Mouse (Mus musculus): ENCODE results near the gene Cdk2. TPM values are rescaled to one million over a fixed set of nuclear protein-coding genes. Genes with fewer than 3 reads are reported as not detected.

Gene Cdk2
- total and polyA plus RNA-seq, 3 experiments = 36.3 to 117 (median 109) TPM

GRCm38 (mm10) chr10:128662465-128662864 is 42.4 kb downstream of the Cdk2 start:
- ATAC-seq (ENCODE audit: extremely low read depth, insufficient number of reproducible peaks, low FRiP score, poor library complexity, severe bottlenecking) = no peak

DNA sequence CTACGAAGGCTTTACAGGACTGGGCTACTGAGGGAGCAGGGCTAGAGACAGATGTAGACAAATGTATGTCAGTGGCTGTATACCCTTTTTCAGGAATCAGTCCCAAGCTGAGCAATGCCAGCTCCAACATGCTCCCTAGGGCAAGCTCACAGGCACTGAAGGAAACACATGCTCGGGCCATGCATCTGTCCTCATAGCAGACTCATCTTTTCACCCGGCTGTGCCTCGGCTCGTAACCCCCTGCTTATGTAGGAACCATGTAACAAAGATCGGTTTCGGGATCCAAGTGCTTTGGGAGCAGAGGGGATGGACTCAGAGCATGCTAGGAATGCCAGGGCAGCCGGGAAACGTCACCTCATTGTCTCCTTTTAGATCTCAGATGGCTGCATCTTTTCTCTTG is 45.3 kb downstream of the Cdk2 start:
- peaks cover 31% of the 10 kb centered on the region for H3K27me3 ChIP-seq (ENCODE audit: insufficient read depth, low read length)
- TF ChIP-seq CTCF (IDR thresholded peaks at IDR 0.05; ENCODE audit: low read depth, low read length) (no peak), GATA1 (IDR thresholded peaks at IDR 0.05; ENCODE audit: borderline replicate concordance, low read length) (no peak), GATA2 (IDR thresholded peaks at IDR 0.05; ENCODE audit: borderline replicate concordance, low read depth, low read length) (no peak), POLR2AphosphoS5 (IDR thresholded peaks at IDR 0.05; ENCODE audit: insufficient replicate concordance, low read depth, low read length) (no peak), TAL1 (conservative IDR thresholded peaks at IDR 0.05; ENCODE audit: low read depth, low read length) (no peak)
- DNase-seq (ENCODE audit: low spot score) (no peak), ATAC-seq (ENCODE audit: extremely low read depth, insufficient number of reproducible peaks, low FRiP score, poor library complexity, severe bottlenecking) (no peak)
- H3K4me3 ChIP-seq (ENCODE audit: low read depth, low read length) = no peak overlapping the region
- no peaks in the 10 kb centered on the region for H3K36me3 ChIP-seq (replicated peaks)
- H3K9me3 ChIP-seq (replicated peaks) = no peaks in the 10 kb centered on the region
- H3K4me1 ChIP-seq (ENCODE audit: insufficient read depth, low read depth, low read length) = peaks cover 42% of the 10 kb centered on the region

More at GRCm38 (mm10) chr10:128662465-128662864, 42.4 kb downstream of the Cdk2 start:
- Histone ChIP-seq H3K36me3 (replicated peaks) (no peaks in the 10 kb centered on the region), H3K9me3 (replicated peaks) (no peaks in the 10 kb centered on the region), H3K27me3 (ENCODE audit: insufficient read depth, low read length) (peaks cover 20% of the 10 kb centered on the region), H3K4me1 (ENCODE audit: insufficient read depth, low read depth, low read length) (peaks cover 40% of the 10 kb centered on the region), H3K4me3 (ENCODE audit: low read depth, low read length) (no peak overlapping the region)
- TF ChIP-seq TAL1 (conservative IDR thresholded peaks at IDR 0.05; ENCODE audit: low read depth, low read length) (no peak), GATA1 (IDR thresholded peaks at IDR 0.05; ENCODE audit: borderline replicate concordance, low read length) (no peak), GATA2 (IDR thresholded peaks at IDR 0.05; ENCODE audit: borderline replicate concordance, low read depth, low read length) (no peak), CTCF (IDR thresholded peaks at IDR 0.05; ENCODE audit: low read depth, low read length) (no peak), POLR2AphosphoS5 (IDR thresholded peaks at IDR 0.05; ENCODE audit: insufficient replicate concordance, low read depth, low read length) (no peak)
- no peak for DNase-seq (ENCODE audit: low spot score)

- Histone ChIP-seq H3K4me1 (ENCODE audit: insufficient read depth, low read depth, low read length) (peaks cover 26% of the 10 kb centered on the region), H3K4me3 (ENCODE audit: low read depth, low read length) (no peak overlapping the region), H3K9me3 (replicated peaks) (no peaks in the 10 kb centered on the region), H3K36me3 (replicated peaks) (no peaks in the 10 kb centered on the region), H3K27me3 (ENCODE audit: insufficient read depth, low read length) (peaks cover 35% of the 10 kb centered on the region)
- TF ChIP-seq GATA1 (IDR thresholded peaks at IDR 0.05; ENCODE audit: borderline replicate concordance, low read length) (no peak), GATA2 (IDR thresholded peaks at IDR 0.05; ENCODE audit: borderline replicate concordance, low read depth, low read length) (no peak), CTCF (IDR thresholded peaks at IDR 0.05; ENCODE audit: low read depth, low read length) (no peak)
- no peak for DNase-seq (ENCODE audit: low spot score)
- no peak for ATAC-seq (ENCODE audit: extremely low read depth, insufficient number of reproducible peaks, low FRiP score, poor library complexity, severe bottlenecking)
Measured at GRCm38 (mm10) chr10:128657844-128658243, 47.0 kb downstream of the Cdk2 start.

GRCm38 (mm10) chr10:128656731-128657130 is 48.1 kb downstream of the Cdk2 start:
- Histone ChIP-seq H3K4me3 (ENCODE audit: low read depth, low read length) (no peak overlapping the region), H3K36me3 (replicated peaks) (no peaks in the 10 kb centered on the region), H3K9me3 (replicated peaks) (no peaks in the 10 kb centered on the region), H3K4me1 (ENCODE audit: insufficient read depth, low read depth, low read length) (peaks cover 18% of the 10 kb centered on the region), H3K27me3 (ENCODE audit: insufficient read depth, low read length) (peaks cover 35% of the 10 kb centered on the region)
- no peak for DNase-seq (ENCODE audit: low spot score)
- no peak for ATAC-seq (ENCODE audit: extremely low read depth, insufficient number of reproducible peaks, low FRiP score, poor library complexity, severe bottlenecking)
- TF ChIP-seq POLR2AphosphoS5 (IDR thresholded peaks at IDR 0.05; ENCODE audit: insufficient replicate concordance, low read depth, low read length) (no peak), GATA1 (IDR thresholded peaks at IDR 0.05; ENCODE audit: borderline replicate concordance, low read length) (no peak), CTCF (IDR thresholded peaks at IDR 0.05; ENCODE audit: low read depth, low read length) (no peak), GATA2 (IDR thresholded peaks at IDR 0.05; ENCODE audit: borderline replicate concordance, low read depth, low read length) (no peak), TAL1 (conservative IDR thresholded peaks at IDR 0.05; ENCODE audit: low read depth, low read length) (no peak)

DNA sequence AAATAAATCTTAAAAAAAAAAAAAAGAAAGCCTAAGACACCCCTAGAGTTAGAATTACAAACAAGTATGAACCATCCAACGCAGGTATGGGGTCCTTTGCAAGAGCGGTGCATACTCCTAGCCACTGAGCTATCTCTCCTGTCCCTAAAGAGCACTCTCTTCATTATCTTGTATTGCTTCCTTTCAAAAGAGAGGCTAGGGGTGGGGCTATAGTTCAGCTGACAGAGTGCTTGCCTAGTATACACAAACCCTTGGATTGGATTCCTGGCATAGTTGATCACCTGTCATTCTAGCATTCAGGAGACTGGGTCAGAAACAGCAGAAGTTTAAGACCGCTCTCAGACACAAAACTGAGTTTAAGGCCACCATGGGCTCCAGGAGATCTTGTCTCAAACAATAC is 49.6 kb downstream of the Cdk2 start:
- H3K4me3 ChIP-seq (ENCODE audit: low read depth, low read length) = no peak overlapping the region
- H3K9me3 ChIP-seq (replicated peaks) = no peaks in the 10 kb centered on the region
- TF ChIP-seq GATA1 (IDR thresholded peaks at IDR 0.05; ENCODE audit: borderline replicate concordance, low read length) (no peak), POLR2AphosphoS5 (IDR thresholded peaks at IDR 0.05; ENCODE audit: insufficient replicate concordance, low read depth, low read length) (no peak)
- DNase-seq (ENCODE audit: low spot score) (no peak), ATAC-seq (ENCODE audit: extremely low read depth, insufficient number of reproducible peaks, low FRiP score, poor library complexity, severe bottlenecking) (no peak)
- H3K27me3 ChIP-seq (ENCODE audit: insufficient read depth, low read length) = peaks cover 31% of the 10 kb centered on the region
- no peaks in the 10 kb centered on the region for H3K36me3 ChIP-seq (replicated peaks)
- H3K4me1 ChIP-seq (ENCODE audit: insufficient read depth, low read depth, low read length) = peaks cover 18% of the 10 kb centered on the region

DNA sequence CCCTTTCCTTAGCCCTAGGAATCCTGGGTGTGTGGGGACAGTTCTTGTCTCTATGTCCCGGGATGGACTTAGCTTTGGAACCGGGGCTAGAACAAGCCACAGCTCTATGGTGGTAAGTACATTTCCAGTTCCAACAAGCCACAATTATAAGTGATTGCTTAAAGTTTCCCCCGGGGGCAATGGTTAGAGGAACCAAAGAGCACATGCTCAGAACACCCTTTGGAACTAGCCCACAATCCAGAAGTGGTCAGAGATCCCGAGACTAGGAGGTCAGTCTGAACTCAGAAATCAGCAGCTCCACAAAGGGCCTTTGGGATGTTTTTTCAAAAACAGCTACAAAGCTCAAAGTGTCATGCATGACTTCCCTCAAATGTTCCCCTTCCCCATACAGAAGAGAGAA is 51.0 kb downstream of the Cdk2 start:
- DNase-seq (ENCODE audit: low spot score) = no peak
- peaks cover 23% of the 10 kb centered on the region for H3K27me3 ChIP-seq (ENCODE audit: insufficient read depth, low read length)

More for the DNA sequence above, 51.0 kb downstream of the Cdk2 start:
- ATAC-seq (ENCODE audit: extremely low read depth, insufficient number of reproducible peaks, low FRiP score, poor library complexity, severe bottlenecking) = no peak
- H3K4me3 ChIP-seq (ENCODE audit: low read depth, low read length) = no peak overlapping the region
- peaks cover 16% of the 10 kb centered on the region for H3K4me1 ChIP-seq (ENCODE audit: insufficient read depth, low read depth, low read length)
- H3K9me3 ChIP-seq (replicated peaks) = no peaks in the 10 kb centered on the region
- H3K36me3 ChIP-seq (replicated peaks) = no peaks in the 10 kb centered on the region
- no peak for TF ChIP-seq GATA1 (IDR thresholded peaks at IDR 0.05; ENCODE audit: borderline replicate concordance, low read length)
- no peak for TF ChIP-seq CTCF (IDR thresholded peaks at IDR 0.05; ENCODE audit: low read depth, low read length)
- TF ChIP-seq GATA2 (IDR thresholded peaks at IDR 0.05; ENCODE audit: borderline replicate concordance, low read depth, low read length) = no peak

Other genes starting within 250 kb of the Cdk2 start
Only the 20 nearest of the 25 such genes appear.
- gene Myl6b, start 206.3 kb downstream of the Cdk2 start, total RNA-seq (2014; fragmentation: Nextera tagmentation) = 11.4 and 13.1 TPM in 2 replicates
- gene Myl6b, start 206.3 kb downstream of the Cdk2 start, total RNA-seq (2017) = 1.7 and 2.0 TPM in 2 replicates
- gene Myl6b, start 206.3 kb downstream of the Cdk2 start, polyA plus RNA-seq (2012) = 14.7 and 17.4 TPM in 2 replicates
- 31.8 and 36.0 TPM in 2 replicates for gene Esyt1, start 179.2 kb downstream of the Cdk2 start, total RNA-seq (2014; fragmentation: Nextera tagmentation)
- gene Esyt1, start 179.2 kb downstream of the Cdk2 start, total RNA-seq (2017) = 98.1 and 107 TPM in 2 replicates
- 72.2 and 80.2 TPM in 2 replicates for gene Esyt1, start 179.2 kb downstream of the Cdk2 start, polyA plus RNA-seq (2012)
- 7.2 and 9.2 TPM in 2 replicates for gene Zc3h10, start 157.3 kb downstream of the Cdk2 start, total RNA-seq (2014; fragmentation: Nextera tagmentation)
- 12.0 and 13.3 TPM in 2 replicates for gene Zc3h10, start 157.3 kb downstream of the Cdk2 start, total RNA-seq (2017)
- gene Zc3h10, start 157.3 kb downstream of the Cdk2 start, polyA plus RNA-seq (2012) = 21.1 and 21.9 TPM in 2 replicates
- gene Rpl41, start 155.7 kb downstream of the Cdk2 start, total RNA-seq (2014; fragmentation: Nextera tagmentation) = 2,429 and 2,736 TPM in 2 replicates
- gene Rpl41, start 155.7 kb downstream of the Cdk2 start, total RNA-seq (2017) = 5,596 and 6,924 TPM in 2 replicates
- 10,155 and 11,415 TPM in 2 replicates for gene Rpl41, start 155.7 kb downstream of the Cdk2 start, polyA plus RNA-seq (2012)
- gene Pa2g4, start 139.0 kb downstream of the Cdk2 start, total RNA-seq (2014; fragmentation: Nextera tagmentation) = 692 and 813 TPM in 2 replicates
- gene Pa2g4, start 139.0 kb downstream of the Cdk2 start, total RNA-seq (2017) = 212 and 245 TPM in 2 replicates
- 659 and 767 TPM in 2 replicates for gene Pa2g4, start 139.0 kb downstream of the Cdk2 start, polyA plus RNA-seq (2012)
- 2.0 and 2.2 TPM in 2 replicates for gene Erbb3, start 115.4 kb downstream of the Cdk2 start, total RNA-seq (2014; fragmentation: Nextera tagmentation)
- gene Erbb3, start 115.4 kb downstream of the Cdk2 start, total RNA-seq (2017) = 0.35 and 0.49 TPM in 2 replicates
- gene Erbb3, start 115.4 kb downstream of the Cdk2 start, polyA plus RNA-seq (2012) = 0.15 and 0.17 TPM in 2 replicates
- 4,124 and 4,641 TPM in 2 replicates for gene Rps26, start 78.3 kb downstream of the Cdk2 start, total RNA-seq (2014; fragmentation: Nextera tagmentation)
- 1,044 and 1,182 TPM in 2 replicates for gene Rps26, start 78.3 kb downstream of the Cdk2 start, total RNA-seq (2017)
- 4,182 and 5,947 TPM in 2 replicates for gene Rps26, start 78.3 kb downstream of the Cdk2 start, polyA plus RNA-seq (2012)
- 11.4 and 11.7 TPM in 2 replicates for gene Ikzf4, start 59.0 kb downstream of the Cdk2 start, total RNA-seq (2014; fragmentation: Nextera tagmentation)
- 1.7 and 2.8 TPM in 2 replicates for gene Ikzf4, start 59.0 kb downstream of the Cdk2 start, total RNA-seq (2017)
- gene Ikzf4, start 59.0 kb downstream of the Cdk2 start, polyA plus RNA-seq (2012) = 6.7 and 7.0 TPM in 2 replicates
- gene Suox, start 31.0 kb downstream of the Cdk2 start, total RNA-seq (2014; fragmentation: Nextera tagmentation) = 4.6 and 8.7 TPM in 2 replicates
- 8.1 and 8.4 TPM in 2 replicates for gene Suox, start 31.0 kb downstream of the Cdk2 start, total RNA-seq (2017)
- 0.96 and 1.7 TPM in 2 replicates for gene Suox, start 31.0 kb downstream of the Cdk2 start, polyA plus RNA-seq (2012)
- 49.1 TPM in 2 replicates for gene Rab5b, start 8.8 kb downstream of the Cdk2 start, total RNA-seq (2014; fragmentation: Nextera tagmentation)
- gene Rab5b, start 8.8 kb downstream of the Cdk2 start, total RNA-seq (2017) = 48.0 and 52.7 TPM in 2 replicates
- 17.5 and 20.0 TPM in 2 replicates for gene Rab5b, start 8.8 kb downstream of the Cdk2 start, polyA plus RNA-seq (2012)
- gene Pmel, start 836 bp downstream of the Cdk2 start, total RNA-seq (2014; fragmentation: Nextera tagmentation) = 0.58 and 2.4 TPM in 2 replicates
- 0.76 and 1.0 TPM in 2 replicates for gene Pmel, start 836 bp downstream of the Cdk2 start, total RNA-seq (2017)
- gene Pmel, start 836 bp downstream of the Cdk2 start, polyA plus RNA-seq (2012) = 0.05 and 0.06 TPM in 2 replicates
- gene Dgka, start 39.8 kb upstream of the Cdk2 start, total RNA-seq (2014; fragmentation: Nextera tagmentation) = 6.8 and 8.4 TPM in 2 replicates
- gene Dgka, start 39.8 kb upstream of the Cdk2 start, total RNA-seq (2017) = 3.3 TPM in 2 replicates
- 0.19 and 0.50 TPM in 2 replicates for gene Dgka, start 39.8 kb upstream of the Cdk2 start, polyA plus RNA-seq (2012)
- 78.7 and 93.7 TPM in 2 replicates for gene Pym1, start 42.9 kb upstream of the Cdk2 start, total RNA-seq (2014; fragmentation: Nextera tagmentation)
- gene Pym1, start 42.9 kb upstream of the Cdk2 start, total RNA-seq (2017) = 44.3 and 47.3 TPM in 2 replicates
- 144 and 169 TPM in 2 replicates for gene Pym1, start 42.9 kb upstream of the Cdk2 start, polyA plus RNA-seq (2012)
- gene Mmp19, start 85.9 kb upstream of the Cdk2 start, total RNA-seq (2014; fragmentation: Nextera tagmentation) = 0.44 TPM in 1 of 2 replicates, not detected in the other
- gene Mmp19, start 85.9 kb upstream of the Cdk2 start, total RNA-seq (2017) = 0.11 and 0.12 TPM in 2 replicates
- 0.02 and 0.03 TPM in 2 replicates for gene Mmp19, start 85.9 kb upstream of the Cdk2 start, polyA plus RNA-seq (2012)
- gene Dnajc14, start 99.0 kb upstream of the Cdk2 start, total RNA-seq (2014; fragmentation: Nextera tagmentation) = 20.6 and 25.5 TPM in 2 replicates
- gene Dnajc14, start 99.0 kb upstream of the Cdk2 start, total RNA-seq (2017) = 31.5 and 36.9 TPM in 2 replicates
- 9.6 and 12.6 TPM in 2 replicates for gene Dnajc14, start 99.0 kb upstream of the Cdk2 start, polyA plus RNA-seq (2012)
- 8.4 and 10.1 TPM in 2 replicates for gene Tmem198b, start 99.3 kb upstream of the Cdk2 start, total RNA-seq (2014; fragmentation: Nextera tagmentation)
- 4.1 and 4.9 TPM in 2 replicates for gene Tmem198b, start 99.3 kb upstream of the Cdk2 start, total RNA-seq (2017)
- gene Tmem198b, start 99.3 kb upstream of the Cdk2 start, polyA plus RNA-seq (2012) = 1.5 and 2.2 TPM in 2 replicates
- gene Sarnp, start 112.3 kb upstream of the Cdk2 start, total RNA-seq (2014; fragmentation: Nextera tagmentation) = 144 and 197 TPM in 2 replicates
- 154 and 165 TPM in 2 replicates for gene Sarnp, start 112.3 kb upstream of the Cdk2 start, total RNA-seq (2017)
- 16.5 and 19.9 TPM in 2 replicates for gene Sarnp, start 112.3 kb upstream of the Cdk2 start, polyA plus RNA-seq (2012)
- 29.3 and 31.9 TPM in 2 replicates for gene Ormdl2, start 116.6 kb upstream of the Cdk2 start, total RNA-seq (2014; fragmentation: Nextera tagmentation)
- 132 and 152 TPM in 2 replicates for gene Ormdl2, start 116.6 kb upstream of the Cdk2 start, total RNA-seq (2017)
- gene Ormdl2, start 116.6 kb upstream of the Cdk2 start, polyA plus RNA-seq (2012) = 18.0 and 21.9 TPM in 2 replicates
- gene Gdf11, start 186.7 kb upstream of the Cdk2 start, total RNA-seq (2014; fragmentation: Nextera tagmentation) = not detected in 2 replicates
- gene Gdf11, start 186.7 kb upstream of the Cdk2 start, total RNA-seq (2017) = under 0.01 TPM in 1 of 2 replicates, not detected in the other
- gene Gdf11, start 186.7 kb upstream of the Cdk2 start, polyA plus RNA-seq (2012) = 0.02 TPM in 2 replicates
- gene Cd63, start 196.0 kb upstream of the Cdk2 start, total RNA-seq (2014; fragmentation: Nextera tagmentation) = 1.7 and 3.4 TPM in 2 replicates
- gene Cd63, start 196.0 kb upstream of the Cdk2 start, total RNA-seq (2017) = 0.22 TPM in 1 of 2 replicates, not detected in the other
- 0.04 and 0.09 TPM in 2 replicates for gene Cd63, start 196.0 kb upstream of the Cdk2 start, polyA plus RNA-seq (2012)